Comparison of ENCODE assay signal across 12 mouse cellular contexts in genomic region chr5:125080352-125080751, GRCm38 (mm10).
A peak's percentile ranks its signal among the peaks of the same experiment; 100 is the strongest.
DNase-seq lines count a peak whose midpoint lies in the region; ATAC-seq and TF ChIP-seq lines count a peak whose summit lies in the region.
"Had no signal": no experiment of that assay in that cellular context is flagged by ENCODE, and none has a peak within 500 bp of the region (broad histone marks: within the 10 kb centered on the region; RNA-seq: fewer than 3 reads in every experiment).

No protein-coding gene starts in this region.

- H3K27me3 ChIP-seq in forebrain, embryonic 16.5 days (replicated peaks; ENCODE audit: control insufficient read depth, insufficient read depth, low read length) = no peaks in the 10 kb centered on the region
- H3K27me3 ChIP-seq in forebrain, embryonic 12.5 days = no peaks in the 10 kb centered on the region
- H3K27me3 ChIP-seq in kidney, adult 2 months (replicated peaks; ENCODE audit: control insufficient read depth, insufficient read depth, low read length) = no peaks in the 10 kb centered on the region
- no peaks in the 10 kb centered on the region for H3K27me3 ChIP-seq in kidney, embryonic 14.5 days (ENCODE audit: control insufficient read depth, insufficient read depth, low read length)
- H3K27me3 ChIP-seq in neural tube, embryonic 13.5 days = no peaks in the 10 kb centered on the region
- H3K27me3 ChIP-seq: limb, embryonic 13.5 days; lung, embryonic 15.5 days had no signal

- ATAC-seq in forebrain, embryonic 16.5 days = no peak
- ATAC-seq in forebrain, embryonic 12.5 days (ENCODE audit: low FRiP score) = no peak
- no peak for ATAC-seq in kidney, embryonic 14.5 days (ENCODE audit: low FRiP score, low TSS enrichment)
- ATAC-seq in neural tube, embryonic 13.5 days (ENCODE audit: low read depth) = no peak
- ATAC-seq in granulocyte monocyte progenitor cell, adult 5-6 weeks (replicated peaks; ENCODE audit: poor library complexity, severe bottlenecking) = no peak

- H3K36me3 ChIP-seq in forebrain, embryonic 16.5 days (ENCODE audit: control insufficient read depth, insufficient read depth) = peaks cover 26% of the 10 kb centered on the region
- peaks cover 95% of the 10 kb centered on the region for H3K36me3 ChIP-seq in forebrain, embryonic 12.5 days (replicated peaks)
- no peaks in the 10 kb centered on the region; the same call in 1 of the 2 replicates for H3K36me3 ChIP-seq in kidney, adult 2 months (ENCODE audit: control insufficient read depth, insufficient read depth, low read length)
- peaks cover 81% of the 10 kb centered on the region for H3K36me3 ChIP-seq in kidney, embryonic 14.5 days (ENCODE audit: control insufficient read depth, insufficient read depth, low read length)
- H3K36me3 ChIP-seq in neural tube, embryonic 13.5 days = peaks cover 86% of the 10 kb centered on the region

- H3K27ac ChIP-seq in forebrain, embryonic 16.5 days (ENCODE audit: low read length) = peak overlapping the region; percentile 78
- H3K27ac ChIP-seq in forebrain, embryonic 12.5 days = no peak overlapping the region
- H3K27ac ChIP-seq in kidney, adult 2 months (ENCODE audit: insufficient read depth, low read depth, low read length) = peak overlapping the region; percentile 89
- H3K27ac ChIP-seq in kidney, embryonic 14.5 days (ENCODE audit: low read depth, low read length) = no peak overlapping the region
- H3K27ac ChIP-seq in neural tube, embryonic 13.5 days (replicated peaks) = peak overlapping the region; percentile 79

- WGBS in forebrain, embryonic 16.5 days = 93% methylated on average over 4 of the region's 4 CpGs
- 95% methylated on average over 4 of the region's 4 CpGs for WGBS in forebrain, embryonic 12.5 days
- 78% methylated on average over 4 of the region's 4 CpGs for WGBS in kidney, adult 2 months
- 91% methylated on average over 4 of the region's 4 CpGs for WGBS in kidney, embryonic 14.5 days
- 77% methylated on average over 4 of the region's 4 CpGs for WGBS in neural tube, embryonic 13.5 days

- peaks cover 16% of the 10 kb centered on the region for H3K4me1 ChIP-seq in forebrain, embryonic 16.5 days (replicated peaks; ENCODE audit: control insufficient read depth, insufficient read depth, low read length)
- H3K4me1 ChIP-seq in forebrain, embryonic 12.5 days = peaks cover 12% of the 10 kb centered on the region
- peaks cover 20% of the 10 kb centered on the region for H3K4me1 ChIP-seq in kidney, adult 2 months (ENCODE audit: control insufficient read depth, insufficient read depth, low read length)
- H3K4me1 ChIP-seq in kidney, embryonic 14.5 days (ENCODE audit: control insufficient read depth, insufficient read depth, low read length) = peaks cover 4% of the 10 kb centered on the region; the same call in 1 of the 2 replicates
- peaks cover 50% of the 10 kb centered on the region for H3K4me1 ChIP-seq in neural tube, embryonic 13.5 days (replicated peaks)

- DNase-seq in kidney, adult 2 months = no peak
- no peak for DNase-seq in neural tube, embryonic 10.5 days (ENCODE audit: extremely low spot score, low spot score)
- no peak for DNase-seq in embryo, embryonic 9.5 days (ENCODE audit: extremely low spot score)
- DNase-seq: kidney, adult 9 months; right cerebral cortex, adult 18-20 months had no signal

- no peak overlapping the region for H3K4me3 ChIP-seq in forebrain, embryonic 16.5 days (replicated peaks; ENCODE audit: low read length)
- no peak overlapping the region for H3K4me3 ChIP-seq in forebrain, embryonic 12.5 days (replicated peaks)
- H3K4me3 ChIP-seq in kidney, adult 2 months (ENCODE audit: insufficient read depth, low read depth, low read length) = no peak overlapping the region
- no peak overlapping the region for H3K4me3 ChIP-seq in kidney, embryonic 14.5 days (ENCODE audit: low read length)
- no peak overlapping the region for H3K4me3 ChIP-seq in neural tube, embryonic 13.5 days
- H3K4me3 ChIP-seq: limb, embryonic 13.5 days; lung, embryonic 15.5 days had no signal

- TF ChIP-seq CTCF in kidney, adult 2 months (conservative IDR thresholded peaks at IDR 0.05; ENCODE audit: insufficient read depth, insufficient read length, low read depth, low read length) = no peak

- H3K9me3 ChIP-seq in forebrain, embryonic 16.5 days (ENCODE audit: control insufficient read depth, low read length) = no peaks in the 10 kb centered on the region
- H3K9me3 ChIP-seq in forebrain, embryonic 12.5 days = no peaks in the 10 kb centered on the region
- H3K9me3 ChIP-seq in kidney, embryonic 14.5 days (ENCODE audit: control insufficient read depth, low read length) = no peaks in the 10 kb centered on the region
- H3K9me3 ChIP-seq in neural tube, embryonic 13.5 days = no peaks in the 10 kb centered on the region
- H3K9me3 ChIP-seq: limb, embryonic 13.5 days; lung, embryonic 15.5 days had no signal

- no peak overlapping the region for H3K4me2 ChIP-seq in forebrain, embryonic 16.5 days (ENCODE audit: low read length)
- no peak overlapping the region for H3K4me2 ChIP-seq in forebrain, embryonic 12.5 days
- H3K4me2 ChIP-seq in kidney, embryonic 14.5 days (replicated peaks; ENCODE audit: low read depth, low read length) = no peak overlapping the region
- no peak overlapping the region for H3K4me2 ChIP-seq in neural tube, embryonic 13.5 days
- H3K4me2 ChIP-seq: limb, embryonic 13.5 days; lung, embryonic 15.5 days had no signal

- no peak for TF ChIP-seq POLR2A in kidney, adult 2 months (IDR thresholded peaks at IDR 0.05; ENCODE audit: low read depth, low read length)

- no peak overlapping the region for H3K9ac ChIP-seq in forebrain, embryonic 16.5 days (replicated peaks; ENCODE audit: low read depth, low read length)
- H3K9ac ChIP-seq in forebrain, embryonic 12.5 days = no peak overlapping the region
- H3K9ac ChIP-seq in kidney, embryonic 14.5 days (ENCODE audit: low read depth, low read length) = no peak overlapping the region
- no peak overlapping the region for H3K9ac ChIP-seq in neural tube, embryonic 13.5 days
- H3K9ac ChIP-seq: limb, embryonic 13.5 days; lung, embryonic 15.5 days had no signal

Comparison
In these comparisons a context has a peak if more than half of its experiments do, and no peak if none do; other contexts are left out.
1. H3K27ac ChIP-seq: peak in forebrain, embryonic 16.5 days (single experiment), kidney, adult 2 months (single experiment) and neural tube, embryonic 13.5 days (single experiment); none in forebrain, embryonic 12.5 days (single experiment) and kidney, embryonic 14.5 days (single experiment).